Mouse (Mus musculus) spleen, adult 2 months (tissue): Measurements from ENCODE around the gene Mthfsd. TPM values are rescaled to one million over a fixed set of nuclear protein-coding genes. Genes with fewer than 3 reads are reported as not detected.

ENCODE experiments used
- DNase-seq, 2 experiments: peaks; one replicate each; pipeline versions ENCODE4 v3.0.0 to v3.0.0-alpha.2; 2012 to 2021; ENCODE audit warnings: low spot score in 2 of 2, low read depth in 1 of 2
- H3K27ac ChIP-seq: fragments of 200-500 bp; 2 replicates; pipeline ENCODE4 v1.5.1; 2012; ENCODE audit warnings: low read length, inconsistent platforms; ENCODE audit not compliant: insufficient read depth
- H3K27me3 ChIP-seq: fragments of 200-500 bp; 2 replicates; pipeline ENCODE4 v1.6.1; 2012; ENCODE audit warnings: mild to moderate bottlenecking, moderate library complexity, low read length, inconsistent platforms; ENCODE audit not compliant: control insufficient read depth, insufficient read depth
- H3K36me3 ChIP-seq: fragments of 200-500 bp; 2 replicates; pipeline ENCODE4 v1.6.1; 2012; ENCODE audit warnings: mild to moderate bottlenecking, low read length, inconsistent platforms; ENCODE audit not compliant: control insufficient read depth, insufficient read depth
- H3K4me1 ChIP-seq: fragments of 200-500 bp; 2 replicates; pipeline ENCODE4 v1.6.1; 2011; ENCODE audit warnings: inconsistent platforms; ENCODE audit not compliant: control insufficient read depth, insufficient read depth, insufficient read length
- H3K4me3 ChIP-seq: fragments of 200-500 bp; 2 replicates; pipeline ENCODE4 v1.5.1; 2011; ENCODE audit warnings: mild to moderate bottlenecking, inconsistent platforms; ENCODE audit not compliant: insufficient read depth, insufficient read length; ENCODE audit errors: extremely low read depth
- CTCF ChIP-seq: fragments of 200-500 bp; IDR thresholded peaks from 2 replicates; pipeline ENCODE4 v1.5.1; 2011; ENCODE audit warnings: mild to moderate bottlenecking, inconsistent platforms; ENCODE audit not compliant: insufficient read depth, insufficient read length, insufficient replicate concordance; ENCODE audit errors: extremely low read depth
- POLR2A ChIP-seq: fragments of 200-500 bp; IDR thresholded peaks from 2 replicates; pipeline ENCODE4 v1.6.1; 2011; ENCODE audit warnings: low read depth, low read length, inconsistent platforms
- WGBS: fragments of 180-500 bp; shearing (Covaris S2); methylation state at CpG from one replicate; pipeline ENCODE4 v1.1.7; 2018; 5-methylcytosine and 5-hydroxymethylcytosine counted together
- polyA plus RNA-seq: library from polyadenylated mRNA; depleted of rRNA; stranded (reverse); fragments of >200 nt; gene quantifications from 2 replicates; pipeline ENCODE4 v1.2.3, GENCODE M21; 2012; rRNA removed

The Mthfsd gene
- polyA plus RNA-seq, 1 experiment: 33.6 TPM

- no peaks in the 10 kb centered on the region for H3K27me3 ChIP-seq
- 60% methylated on average over 19 of the region's 19 CpGs for WGBS
- TF ChIP-seq CTCF (no peak), POLR2A (no peak)
Observed at GRCm38 (mm10) chr8:121043719-121044440, 64.3 kb downstream of the Mthfsd start.

More at GRCm38 (mm10) chr8:121043719-121044440, 64.3 kb downstream of the Mthfsd start:
- no peak for DNase-seq
- Histone ChIP-seq H3K4me3 (no peak overlapping the region), H3K36me3 (no peaks in the 10 kb centered on the region), H3K27ac (no peak overlapping the region), H3K4me1 (no peaks in the 10 kb centered on the region)

Other genes with a start within 250 kb of the Mthfsd start
- 1.8 and 3.7 TPM in 2 replicates for gene Foxf1, start 24.0 kb downstream of the Mthfsd start, polyA plus RNA-seq
- gene Foxc2, start 7.8 kb upstream of the Mthfsd start, polyA plus RNA-seq: 0.12 and 0.22 TPM in 2 replicates
- not detected in 2 replicates for gene Foxl1, start 19.5 kb upstream of the Mthfsd start, polyA plus RNA-seq